Mouse (Mus musculus): Measurements from ENCODE around the gene Cep85l.
A peak's percentile ranks its signal among the peaks of the same experiment; 100 is the strongest.

The Cep85l gene

GRCm38 (mm10) chr10:53339045-53339444 lies 40.7 kb downstream of the Cep85l start:
- no peak for DNase-seq

DNA sequence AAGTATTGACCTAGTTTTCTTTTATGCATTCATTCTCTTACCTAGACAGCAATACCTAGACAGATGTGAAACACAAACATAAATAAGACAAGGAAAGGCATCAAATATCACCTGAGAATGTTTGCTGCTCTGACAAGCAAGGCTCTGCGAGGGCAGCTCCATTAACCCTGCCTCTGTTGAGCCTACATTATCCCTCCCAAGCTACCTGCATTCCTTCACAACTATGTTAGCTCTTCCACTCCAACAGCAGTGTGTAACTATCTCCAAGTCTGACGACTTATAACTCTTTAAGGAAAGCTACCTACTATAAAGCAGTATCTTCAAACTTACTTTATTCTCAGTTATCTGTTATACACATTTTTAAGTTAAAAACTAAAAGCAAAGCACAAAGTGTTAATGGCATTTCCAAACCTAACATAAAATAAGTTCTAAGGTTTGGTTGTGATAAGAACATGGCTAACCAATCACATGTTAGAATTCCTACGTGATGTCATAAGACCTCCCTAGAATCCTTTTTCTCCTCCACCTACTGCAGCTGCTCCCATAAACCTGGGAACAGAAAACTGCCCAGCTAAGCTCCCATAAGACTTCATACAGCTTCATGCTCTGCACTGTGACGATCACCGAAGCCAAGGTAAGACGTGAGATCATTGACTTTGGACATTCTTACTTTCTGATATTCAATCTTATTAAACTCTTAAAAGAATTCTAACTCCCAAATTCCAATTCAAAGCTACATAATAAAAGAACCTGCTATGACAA lies 42.4 kb downstream of the Cep85l start, which contains the start of gene Pln:
Gene Pln (plus strand): TSS at position 506 of the 762 bp plus-strand sequence.
- DNase-seq: no peak

- peak in 1 of 2 experiments; percentile 42 for DNase-seq
Measured at GRCm38 (mm10) chr10:53335974-53336373, 43.8 kb downstream of the Cep85l start.

- no peak for DNase-seq
Measured at GRCm38 (mm10) chr10:53335266-53335665, 44.5 kb downstream of the Cep85l start.

DNA sequence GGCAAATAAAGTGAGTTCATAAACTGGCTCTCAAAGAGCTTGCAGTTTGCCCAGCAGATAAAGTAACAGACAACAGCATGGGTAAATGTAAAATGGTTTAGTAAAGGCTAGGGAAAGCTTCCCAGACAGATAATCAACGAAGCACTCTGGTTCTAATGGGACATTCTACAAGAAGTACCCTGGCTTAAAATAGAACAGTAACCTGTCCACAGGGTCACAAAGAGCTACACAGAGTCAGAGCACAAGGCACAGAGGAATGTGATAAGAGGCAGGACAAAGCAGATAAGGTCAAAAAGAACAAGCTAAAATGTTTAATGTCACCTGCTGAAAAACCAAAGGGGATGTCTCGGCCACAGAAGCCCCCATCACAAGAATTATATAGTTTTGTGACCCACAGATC lies 47.0 kb downstream of the Cep85l start:
- DNase-seq: no peak

DNA sequence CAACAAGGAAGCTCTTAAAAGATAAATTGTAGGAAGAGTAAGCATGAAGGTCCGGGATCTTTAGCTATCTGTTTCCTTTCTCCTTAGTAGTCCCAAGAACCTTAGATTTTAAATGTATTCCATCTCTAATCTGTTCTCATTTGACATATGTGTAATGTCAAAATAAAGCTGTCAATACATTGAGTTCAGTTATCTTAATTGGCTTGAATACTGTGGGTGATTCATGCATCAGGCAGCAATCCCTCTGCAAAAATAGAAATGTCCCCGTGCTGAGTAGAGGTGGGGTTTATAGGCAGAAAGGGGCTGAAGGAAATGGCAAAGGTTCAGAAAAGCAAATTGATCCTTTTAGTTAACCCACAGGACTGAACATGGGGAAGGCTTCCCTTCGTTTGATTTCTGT lies 50.5 kb downstream of the Cep85l start:
- no peak for DNase-seq

DNA sequence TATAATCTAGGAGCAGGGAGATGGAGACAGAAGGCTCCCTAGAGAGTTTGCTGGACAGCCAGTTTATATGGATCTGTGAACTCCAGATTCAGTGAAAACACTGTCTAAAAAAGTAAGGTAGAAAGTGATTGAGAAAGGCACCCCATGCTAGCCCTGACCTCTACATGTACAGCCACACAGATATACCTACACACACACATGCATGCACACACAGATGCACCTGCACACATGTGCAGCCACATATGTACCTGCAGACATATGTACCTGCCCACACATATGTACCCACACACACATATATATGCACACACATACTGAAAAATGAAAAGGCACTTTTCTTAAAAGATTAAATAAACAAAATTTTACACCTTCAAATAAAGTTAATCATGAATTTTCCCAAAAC lies 53.4 kb downstream of the Cep85l start:
- DNase-seq: no peak

DNA sequence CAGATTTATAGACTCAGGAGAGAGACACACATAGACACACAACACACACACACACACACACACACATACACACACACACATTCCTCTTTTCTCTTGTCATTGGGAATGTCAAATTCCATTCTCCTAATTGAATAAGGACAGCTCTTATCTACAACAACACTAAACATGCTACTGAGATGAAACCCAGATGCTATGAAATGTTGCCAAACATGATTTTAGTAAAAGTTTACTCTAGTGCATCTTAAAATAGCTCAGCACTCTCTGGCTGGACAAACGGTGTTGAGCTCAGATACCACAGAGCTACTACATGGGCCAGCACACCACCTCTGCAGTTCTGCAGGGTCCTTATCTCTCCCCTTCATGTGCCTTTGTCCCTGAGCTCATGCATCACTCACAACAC lies 55.1 kb downstream of the Cep85l start:
- no peak for DNase-seq

GRCm38 (mm10) chr10:53323367-53323766 lies 56.4 kb downstream of the Cep85l start:
- DNase-seq: no peak

GRCm38 (mm10) chr10:53306674-53307073 lies 73.1 kb downstream of the Cep85l start:
- DNase-seq: no peak

DNA sequence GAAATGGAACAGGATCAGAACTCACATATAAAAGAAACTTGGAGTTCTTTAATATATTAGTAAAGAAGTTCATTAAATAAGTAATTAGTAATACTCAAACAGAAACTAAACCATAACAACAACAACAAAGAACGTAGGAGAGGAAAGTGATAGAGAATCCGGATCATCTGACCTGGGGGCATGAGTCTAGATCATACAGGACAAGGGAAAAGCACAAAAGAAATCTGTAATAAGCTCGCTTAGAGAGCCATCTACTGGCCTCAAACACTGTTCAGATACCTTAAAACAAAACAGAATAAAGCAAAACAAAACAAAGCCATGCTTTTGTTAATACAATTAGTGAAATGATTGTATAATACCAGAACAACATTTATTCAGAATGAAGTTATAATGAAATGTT lies 73.9 kb downstream of the Cep85l start:
- DNase-seq: peak; percentile 9 to 36

DNA sequence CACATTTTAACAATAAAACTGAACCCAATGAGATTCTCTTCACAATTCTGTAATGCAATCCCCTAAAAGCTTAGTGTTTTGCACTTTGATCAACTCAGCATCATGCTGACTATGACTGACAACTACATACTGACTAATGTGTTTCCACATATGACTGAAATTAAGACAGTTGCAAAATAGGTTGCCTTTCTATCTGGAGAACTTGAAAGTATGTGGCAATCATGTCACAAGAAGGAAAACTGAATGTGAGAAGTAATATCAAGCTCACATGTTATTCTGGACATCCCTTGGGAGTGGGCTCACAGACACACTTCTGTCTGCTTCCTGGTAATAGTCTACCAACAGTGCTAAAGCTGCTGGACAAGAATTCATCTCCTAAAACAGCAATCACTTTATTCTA lies 94.6 kb downstream of the Cep85l start:
- DNase-seq: no peak

DNA sequence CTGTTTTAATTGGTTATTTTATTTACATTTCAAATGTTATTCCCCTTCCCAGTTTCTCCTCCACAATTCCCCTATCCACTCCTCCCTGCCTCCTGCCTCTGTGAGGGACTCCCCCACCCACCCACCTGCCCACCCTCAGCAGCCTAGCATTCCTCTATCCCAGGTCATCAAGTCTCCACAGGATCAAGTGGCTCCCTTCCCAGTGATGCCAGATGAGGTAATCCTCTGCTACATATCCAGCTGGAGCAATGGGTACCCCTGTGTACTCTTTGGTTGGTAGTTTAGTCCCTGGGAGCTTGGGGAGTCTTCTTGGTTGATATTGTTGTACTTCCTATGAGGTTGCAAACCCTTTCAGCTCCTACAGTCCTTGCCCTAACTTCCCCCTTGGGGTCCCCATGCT lies 107.5 kb downstream of the Cep85l start:
- no peak for DNase-seq

GRCm38 (mm10) chr10:53262021-53262420 lies 117.7 kb downstream of the Cep85l start:
- DNase-seq: no peak

DNA sequence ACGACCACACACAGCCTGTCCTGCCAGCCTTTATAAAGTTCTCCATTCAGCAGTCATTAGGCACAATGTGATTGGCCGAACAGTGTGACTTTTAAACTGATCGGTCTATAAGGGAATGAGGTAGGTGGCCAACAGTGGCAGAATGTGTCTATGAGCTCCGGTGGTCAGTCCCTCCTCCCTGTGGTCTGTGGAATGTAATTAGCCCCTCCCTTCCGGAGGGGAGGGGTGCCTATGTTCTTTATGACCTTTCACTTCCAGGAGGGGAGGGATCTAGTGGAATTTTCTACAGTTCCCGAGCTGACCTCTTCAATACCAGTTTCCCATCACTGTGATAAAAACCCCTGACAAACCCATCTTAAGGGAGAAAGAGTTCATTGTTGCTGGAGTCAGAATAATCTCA lies 144.4 kb downstream of the Cep85l start:
- no peak for DNase-seq

- DNase-seq: no peak
Measured at GRCm38 (mm10) chr10:53234683-53235082, 145.1 kb downstream of the Cep85l start.

DNA sequence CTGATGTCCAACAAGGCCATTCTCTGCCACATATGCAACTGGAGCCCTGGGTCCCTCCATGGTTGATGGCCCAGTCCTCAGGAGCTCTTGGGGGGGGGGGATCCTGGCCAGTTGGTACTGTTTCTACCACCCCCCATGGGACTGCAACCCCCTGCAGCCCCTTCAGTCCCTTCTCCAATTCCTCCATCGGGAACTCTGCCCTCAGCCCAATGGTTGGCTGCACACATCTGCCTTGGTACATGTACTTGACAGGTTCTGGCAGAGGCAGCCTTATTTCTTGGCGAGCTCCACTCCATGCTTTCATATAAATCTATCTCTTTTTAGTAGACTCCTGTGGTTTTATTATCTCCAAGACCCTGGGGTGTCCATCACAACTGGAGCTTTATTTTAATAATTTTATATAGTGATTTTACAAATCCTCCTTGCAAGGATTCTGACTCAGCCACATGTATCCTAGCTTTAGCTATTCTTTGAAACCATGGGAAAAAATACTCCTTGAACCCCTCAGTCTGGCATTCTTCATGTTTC lies 145.6 kb downstream of the Cep85l start:
- peak; percentile 2 to 17 for DNase-seq

- no peak for DNase-seq
Measured at GRCm38 (mm10) chr10:53230809-53231208, 148.9 kb downstream of the Cep85l start.

DNA sequence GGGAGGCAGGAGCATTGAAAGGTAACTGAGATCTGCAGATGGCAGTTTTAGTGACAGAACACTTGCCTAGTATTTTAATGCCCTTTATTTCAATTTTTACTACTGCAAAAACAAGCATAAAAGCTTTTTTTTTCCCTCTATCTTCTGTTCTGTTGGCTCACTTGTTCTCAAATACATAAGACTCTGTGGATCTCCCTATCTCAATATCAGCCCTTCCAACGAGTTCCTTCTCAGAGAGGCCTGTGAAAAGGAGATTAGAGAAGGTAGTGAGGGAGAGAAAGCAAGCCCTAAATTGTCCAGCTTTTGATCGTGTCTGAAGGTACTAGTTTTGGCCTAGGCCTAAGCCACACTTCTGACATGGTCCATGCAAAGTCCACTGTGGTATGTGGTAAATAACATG lies 150.6 kb downstream of the Cep85l start:
- DNase-seq: no peak
